Mouse (Mus musculus) liver, adult (tissue): ENCODE measurements around the gene Cadps2.

Experiments used
- GATA4 ChIP-seq: IDR thresholded peaks from 2 replicates; pipeline ENCODE4 v1.6.1; 2014; ENCODE audit warnings: mild to moderate bottlenecking, low read length; ENCODE audit not compliant: insufficient replicate concordance

Gene Cadps2

DNA sequence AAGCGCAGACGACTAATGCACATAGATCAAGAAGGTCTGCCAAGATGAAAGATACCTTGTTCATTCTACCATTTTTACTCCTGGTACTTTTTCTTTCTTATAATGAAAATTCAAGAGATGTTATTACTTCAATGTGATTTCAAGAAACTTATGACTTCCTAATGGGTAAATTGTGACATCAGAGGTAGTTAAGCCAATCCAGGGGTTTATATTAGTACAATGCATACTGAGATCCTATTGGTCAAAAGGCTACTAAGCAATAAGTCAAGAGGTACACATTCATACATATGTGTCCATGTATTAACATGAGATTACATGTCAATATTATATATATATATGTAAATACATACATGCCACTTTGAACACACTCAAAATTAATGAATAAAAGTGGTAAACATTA lies 184.2 kb downstream of the Cadps2 start, which contains the start of gene Rnf148:
Gene Rnf148 (minus strand): TSS at position 101 of the 400 bp plus-strand sequence.
- no peak for TF ChIP-seq GATA4

DNA sequence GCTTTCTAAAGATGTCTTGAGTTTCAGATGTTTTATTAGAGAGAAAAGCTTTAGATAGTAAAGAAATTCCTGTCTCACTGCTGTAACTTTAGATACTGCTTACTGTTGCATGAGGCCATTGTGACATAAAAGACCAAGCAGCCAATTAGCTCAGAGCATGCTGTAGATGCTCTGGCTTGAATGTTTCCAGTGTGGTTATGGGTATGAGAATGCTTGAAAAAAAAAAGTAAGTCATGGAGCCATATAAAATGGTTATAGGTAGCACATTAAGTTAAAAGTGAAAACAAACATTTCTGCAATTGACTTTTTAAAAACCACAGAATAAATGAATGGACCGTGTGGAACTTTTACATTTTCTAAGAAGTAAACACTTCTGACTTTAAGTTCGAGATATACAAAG lies 189.0 kb downstream of the Cadps2 start, which contains the start of gene Rnf133:
Gene Rnf133 (minus strand): TSS at position 101 of the 400 bp plus-strand sequence.
- TF ChIP-seq GATA4, result no peak

DNA sequence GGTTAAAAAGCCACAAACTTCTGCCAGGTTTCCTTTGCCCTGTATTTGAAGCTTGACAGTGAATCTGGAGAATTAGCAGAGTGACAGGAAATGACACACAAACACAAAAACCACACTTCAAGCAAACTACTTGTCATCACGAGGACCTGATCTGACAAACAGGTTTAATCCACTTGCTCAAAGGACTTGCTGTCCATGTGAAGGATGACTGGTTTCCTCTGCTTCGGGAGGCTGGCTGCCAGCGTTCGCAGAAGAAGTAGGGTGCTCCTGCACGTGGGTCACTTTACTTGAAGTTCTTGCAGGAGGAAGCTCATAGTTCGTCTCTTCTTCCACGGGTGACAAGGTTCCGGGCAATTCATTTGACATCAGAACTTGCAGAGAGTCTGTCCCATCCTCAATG lies 190.5 kb downstream of the Cadps2 start:
- no peak for TF ChIP-seq GATA4

DNA sequence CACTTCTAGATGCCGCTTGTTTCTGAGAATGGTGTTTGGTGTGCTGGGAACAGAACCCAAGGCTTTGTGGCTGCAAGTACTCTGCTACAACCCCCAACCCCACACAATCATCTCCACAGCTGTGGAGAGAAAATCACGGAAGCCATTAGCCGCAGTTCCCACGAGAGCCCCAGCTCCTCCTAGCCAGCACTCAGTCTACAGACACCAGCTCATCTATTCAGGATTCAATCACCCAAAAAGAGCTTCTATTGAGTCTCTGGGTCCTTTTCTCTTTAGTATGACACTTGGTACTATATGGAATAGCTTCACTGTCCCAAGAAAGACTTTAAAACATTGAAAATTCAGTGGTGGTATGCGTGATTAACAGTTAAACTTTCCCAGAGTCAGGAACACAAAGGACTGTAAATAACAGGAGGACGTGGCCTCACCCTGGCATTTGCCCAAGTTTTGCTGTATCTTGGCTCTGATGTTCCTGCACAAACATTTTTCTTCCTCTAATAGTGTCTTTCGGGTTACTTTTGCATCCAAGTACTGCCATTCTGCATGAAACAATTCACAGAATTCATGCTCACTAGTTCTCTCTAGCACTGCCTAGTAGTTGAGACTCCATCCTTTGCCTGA lies 191.5 kb downstream of the Cadps2 start:
- TF ChIP-seq GATA4, result no peak

DNA sequence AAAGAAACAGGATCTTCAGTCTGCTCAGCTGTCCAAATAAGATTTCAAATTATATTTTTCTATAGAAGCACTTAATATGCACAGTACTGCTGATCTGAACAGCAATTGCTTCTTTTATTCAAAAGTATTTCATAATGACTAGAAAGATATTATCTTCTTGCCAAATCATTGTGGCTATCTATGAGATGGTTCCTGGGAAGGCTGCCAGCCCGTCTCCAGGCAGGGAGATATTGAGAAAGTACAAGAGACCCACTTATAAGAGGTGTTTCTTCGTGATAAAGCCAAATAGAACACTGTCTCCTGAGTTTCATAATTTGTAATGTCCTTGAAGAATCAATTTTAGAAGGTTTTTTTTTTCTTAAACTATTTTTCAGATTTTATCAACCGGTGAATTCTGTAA lies 202.1 kb downstream of the Cadps2 start:
- no peak for TF ChIP-seq GATA4

DNA sequence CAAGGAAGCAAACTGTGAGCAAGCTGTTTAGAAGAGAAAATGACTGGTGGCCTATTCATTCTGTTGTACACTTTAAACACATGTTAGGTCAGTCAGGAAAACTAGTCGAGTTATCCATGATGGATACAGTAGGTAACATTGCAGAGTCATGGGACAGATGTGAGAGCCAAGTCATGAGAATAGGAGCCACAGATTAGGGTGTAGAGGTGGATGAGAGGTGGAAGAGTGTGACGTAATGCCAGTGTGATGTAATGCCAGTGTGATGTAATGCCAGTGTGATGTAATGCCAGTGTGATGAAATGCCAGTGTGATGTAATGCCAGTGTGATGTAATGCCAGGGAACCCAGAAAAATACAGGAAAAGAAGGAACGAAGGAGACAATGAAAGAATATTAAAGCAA lies 204.0 kb downstream of the Cadps2 start:
- no peak for TF ChIP-seq GATA4

DNA sequence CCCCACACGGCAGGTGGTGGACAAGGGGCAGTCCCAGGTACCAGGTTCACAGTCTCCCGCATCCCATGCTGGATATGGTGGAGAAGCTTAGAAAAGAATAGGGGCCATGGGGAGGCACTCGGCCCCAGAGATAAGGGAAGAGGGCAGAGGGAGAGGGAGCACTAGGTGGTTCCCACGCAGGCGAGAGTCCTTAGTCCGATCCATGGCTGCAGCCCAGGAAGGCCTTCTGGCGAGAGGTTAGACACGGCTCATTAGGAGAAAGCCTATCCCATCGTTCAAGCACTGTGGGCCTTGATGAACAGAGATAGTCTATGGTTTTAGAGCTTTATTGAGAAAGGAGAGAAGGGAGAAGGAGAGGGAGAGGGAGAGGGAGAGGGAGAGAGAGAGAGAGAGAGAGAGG lies 205.2 kb downstream of the Cadps2 start:
- no peak for TF ChIP-seq GATA4

DNA sequence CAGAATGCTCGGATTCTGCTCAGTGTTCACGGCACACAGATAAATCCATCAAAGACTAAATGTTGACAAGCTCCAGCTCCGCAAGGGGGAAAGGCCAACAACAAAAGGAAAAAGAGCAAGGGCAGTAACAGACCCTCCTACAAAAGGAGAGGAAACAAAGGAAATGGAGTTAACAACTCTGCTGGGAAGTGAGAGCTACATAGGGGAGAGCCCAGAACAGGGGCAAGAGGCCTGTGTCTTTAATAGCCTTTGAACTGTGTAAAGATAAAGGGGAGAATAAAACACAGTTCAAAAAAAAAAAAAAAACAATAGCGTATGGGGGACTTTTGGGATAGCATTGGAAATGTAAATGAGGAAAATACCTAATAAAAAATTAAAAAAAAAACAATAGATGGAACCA lies 208.8 kb downstream of the Cadps2 start:
- TF ChIP-seq GATA4, result no peak

DNA sequence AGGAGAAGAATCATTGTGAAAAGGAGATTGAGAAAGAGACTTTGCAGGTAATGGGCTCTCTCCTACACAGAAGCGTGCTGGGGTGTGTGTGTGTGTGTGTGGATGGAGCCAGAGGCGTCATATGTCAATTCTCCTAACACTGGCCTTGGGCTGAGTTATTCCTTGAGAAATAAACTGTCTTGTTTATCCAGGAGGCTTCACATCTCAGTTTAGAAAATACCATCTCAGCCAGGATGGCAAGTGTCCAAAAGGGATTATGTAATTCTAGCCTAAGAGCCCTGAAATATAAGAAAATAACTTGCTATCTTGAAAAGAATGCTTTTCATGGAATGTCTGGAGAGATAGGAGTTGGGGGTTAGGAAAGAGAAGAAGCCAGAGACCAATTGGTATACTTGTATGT lies 264.1 kb downstream of the Cadps2 start:
- TF ChIP-seq GATA4, result no peak

DNA sequence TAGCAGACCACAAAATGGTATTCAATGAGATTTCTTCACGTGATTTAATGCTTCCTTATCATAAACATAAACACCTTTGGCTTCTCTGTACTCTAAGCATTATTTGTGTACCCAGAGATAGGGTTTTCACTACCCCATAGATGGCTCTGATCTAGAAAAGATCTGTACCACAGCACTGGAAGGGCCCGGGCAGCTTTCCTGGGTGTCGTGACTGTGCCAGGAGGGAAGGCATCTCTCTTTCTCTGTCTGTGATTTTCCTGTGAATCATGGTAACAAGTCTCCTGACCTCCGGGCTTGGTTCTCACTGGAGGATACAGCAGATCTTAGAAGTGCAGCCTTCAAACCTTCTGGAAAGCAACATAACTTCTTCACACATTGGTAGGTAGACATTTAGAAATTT lies 265.5 kb downstream of the Cadps2 start:
- TF ChIP-seq GATA4, result no peak

DNA sequence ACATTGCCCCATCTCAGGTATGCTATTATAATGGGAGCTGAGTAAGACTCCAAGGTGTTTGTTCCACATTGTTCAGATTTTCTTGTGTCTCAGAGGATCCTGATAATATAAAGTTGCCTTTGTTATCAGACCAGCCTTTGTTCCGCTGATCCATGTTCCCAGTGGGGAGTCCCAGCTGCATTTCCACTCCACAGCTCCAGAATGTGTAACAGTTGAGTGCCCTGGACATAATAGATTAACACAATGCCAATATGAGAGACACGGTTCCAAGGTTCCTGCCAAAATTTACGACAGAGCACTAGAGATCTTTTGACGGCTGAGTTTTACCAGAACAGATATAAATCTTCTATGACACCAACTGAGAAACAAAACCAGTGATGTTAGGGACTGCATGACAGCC lies 266.8 kb downstream of the Cadps2 start:
- TF ChIP-seq GATA4, result no peak

DNA sequence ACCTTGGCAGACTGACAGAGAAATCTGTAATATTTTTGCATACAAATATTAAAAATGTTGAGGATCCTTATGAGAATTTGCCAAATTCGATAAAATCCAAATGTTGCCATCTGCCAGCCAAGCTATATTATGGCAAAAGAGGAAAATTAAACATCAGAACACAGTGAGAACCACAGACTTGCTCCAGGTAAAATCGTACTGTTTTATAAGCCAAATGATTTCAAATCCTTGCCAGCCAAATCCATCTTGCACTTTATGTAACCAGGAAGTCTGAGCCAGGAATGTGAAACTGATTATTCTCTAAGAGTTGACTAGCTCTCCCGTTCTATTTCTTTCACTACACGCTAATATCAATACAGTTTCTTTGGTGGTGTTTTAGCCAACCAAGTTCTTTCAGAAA lies 269.5 kb downstream of the Cadps2 start:
- TF ChIP-seq GATA4, result no peak

DNA sequence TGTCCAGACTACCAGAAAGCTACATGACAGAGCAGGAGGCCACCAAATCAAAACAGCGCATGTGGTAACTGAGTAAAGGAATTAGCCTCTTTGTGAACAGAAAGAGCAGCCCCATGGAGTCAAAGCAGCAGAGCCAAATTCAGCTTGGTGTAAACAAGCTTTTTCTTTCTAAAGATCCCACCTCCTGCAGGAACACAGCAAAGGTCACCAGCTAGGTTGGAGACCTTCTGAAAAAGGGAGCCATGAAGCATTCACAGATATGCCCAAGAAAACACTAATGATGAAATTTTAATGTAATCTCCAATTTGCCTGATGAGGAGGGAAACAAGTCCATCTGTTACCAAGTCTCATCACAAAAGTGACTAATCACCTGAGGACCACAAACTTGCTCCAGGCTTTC lies 270.5 kb downstream of the Cadps2 start:
- no peak for TF ChIP-seq GATA4

DNA sequence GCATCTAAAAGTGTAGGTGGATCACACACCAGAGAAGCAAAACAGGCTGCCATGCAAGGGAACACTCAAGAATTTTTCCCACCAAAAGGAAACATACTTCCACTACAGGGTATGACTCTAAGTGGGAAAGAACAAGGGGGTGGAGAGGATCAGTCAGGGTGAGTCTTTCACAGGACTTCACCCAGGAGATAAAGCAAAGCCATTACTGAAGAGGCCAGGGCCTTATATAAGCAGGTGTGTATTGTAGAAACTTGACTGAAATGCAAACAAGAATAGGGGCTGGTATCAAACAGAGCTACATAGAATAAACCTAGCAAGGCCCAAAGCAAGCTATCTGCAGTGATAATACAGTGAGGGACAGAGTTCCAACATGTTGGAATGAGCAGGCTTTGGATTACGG lies 271.6 kb downstream of the Cadps2 start:
- TF ChIP-seq GATA4, result no peak

DNA sequence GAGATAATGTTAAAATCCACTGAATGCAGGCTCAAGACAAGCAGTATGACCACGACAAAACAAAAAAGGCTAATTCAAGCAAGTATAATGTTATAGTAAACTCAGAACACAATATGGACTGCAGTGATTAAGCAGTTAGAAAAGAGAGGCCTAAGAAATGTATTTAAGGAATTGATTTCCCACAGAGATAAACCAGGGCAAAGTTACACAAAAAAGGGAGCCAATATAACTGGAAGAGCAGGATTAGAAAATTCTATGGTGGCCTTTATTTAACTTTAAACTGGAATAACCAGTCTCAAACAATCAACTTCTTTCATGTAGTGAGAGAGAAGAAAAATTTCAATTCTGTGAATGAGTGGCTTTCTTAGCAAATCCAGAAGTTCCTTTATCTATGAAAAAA lies 289.3 kb downstream of the Cadps2 start:
- TF ChIP-seq GATA4, result no peak

DNA sequence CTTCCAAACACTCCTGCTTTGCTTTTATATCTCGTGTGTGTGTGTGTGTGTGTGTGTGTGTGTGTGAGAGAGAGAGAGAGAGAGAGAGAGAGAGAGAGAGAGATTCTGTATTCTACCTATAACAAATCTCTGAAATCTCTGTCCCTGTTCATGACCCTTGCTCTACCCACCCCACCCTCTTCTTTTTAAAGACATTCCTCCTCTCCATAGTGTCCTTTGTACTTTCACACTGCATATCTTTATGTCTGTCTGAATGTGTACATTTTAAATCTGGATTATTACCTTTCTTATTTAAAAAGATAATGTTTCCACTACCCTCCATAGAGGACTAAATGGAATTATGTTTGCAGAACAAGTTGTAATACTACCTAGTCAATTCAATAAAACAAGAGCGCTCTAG lies 315.5 kb downstream of the Cadps2 start:
- TF ChIP-seq GATA4, result no peak

DNA sequence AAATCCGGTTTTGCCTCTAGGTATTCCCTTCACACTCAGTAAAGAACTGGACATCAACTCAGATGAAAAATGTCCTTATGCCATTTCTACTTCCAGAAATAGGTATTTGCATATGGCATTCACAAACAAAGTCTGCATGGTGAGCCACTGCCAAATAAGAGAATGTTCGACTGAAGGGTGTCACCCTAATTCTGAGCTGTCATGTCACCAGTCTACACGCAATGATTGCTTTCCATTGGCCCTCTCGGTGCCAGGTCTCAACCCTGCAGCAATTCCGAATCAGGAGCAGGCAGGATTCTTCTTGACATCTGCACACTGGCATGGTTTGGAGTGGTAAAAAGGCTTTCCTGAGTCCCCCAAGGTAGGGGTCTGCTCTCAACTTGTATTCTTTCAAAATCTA lies 316.7 kb downstream of the Cadps2 start:
- no peak for TF ChIP-seq GATA4
